Mouse (Mus musculus): ENCODE data around the gene Fam69b.

GRCm38 (mm10) chr2:26638572-26638971 is 10.3 kb downstream of the Fam69b start:
- no peak for TF ChIP-seq POLR2A (IDR thresholded peaks at IDR 0.05; ENCODE audit: borderline replicate concordance, control insufficient read depth, low read depth, low read length)
- no peak for TF ChIP-seq CTCF (IDR thresholded peaks at IDR 0.05; ENCODE audit: control insufficient read depth, insufficient read depth, low read length)

Data from bone marrow, adult 2 months (tissue).